Mouse (Mus musculus): ENCODE measurements around the gene Cadm3. TPM values are rescaled to one million over a fixed set of nuclear protein-coding genes. Genes with fewer than 3 reads are reported as not detected.
"Not testable (repeated sequence)": the region's sequence is repeated elsewhere in the genome, so short reads cannot be mapped to it uniquely, and the experiment has no call there.

The Cadm3 gene
- polyA plus RNA-seq, 1 experiment from 2014 or later, result 0.41 TPM

- ATAC-seq (replicated peaks; ENCODE audit: low FRiP score, low read depth), result no peak
Observed at GRCm38 (mm10) chr1:173322249-173322627, 45.3 kb downstream of the Cadm3 start.

DNA sequence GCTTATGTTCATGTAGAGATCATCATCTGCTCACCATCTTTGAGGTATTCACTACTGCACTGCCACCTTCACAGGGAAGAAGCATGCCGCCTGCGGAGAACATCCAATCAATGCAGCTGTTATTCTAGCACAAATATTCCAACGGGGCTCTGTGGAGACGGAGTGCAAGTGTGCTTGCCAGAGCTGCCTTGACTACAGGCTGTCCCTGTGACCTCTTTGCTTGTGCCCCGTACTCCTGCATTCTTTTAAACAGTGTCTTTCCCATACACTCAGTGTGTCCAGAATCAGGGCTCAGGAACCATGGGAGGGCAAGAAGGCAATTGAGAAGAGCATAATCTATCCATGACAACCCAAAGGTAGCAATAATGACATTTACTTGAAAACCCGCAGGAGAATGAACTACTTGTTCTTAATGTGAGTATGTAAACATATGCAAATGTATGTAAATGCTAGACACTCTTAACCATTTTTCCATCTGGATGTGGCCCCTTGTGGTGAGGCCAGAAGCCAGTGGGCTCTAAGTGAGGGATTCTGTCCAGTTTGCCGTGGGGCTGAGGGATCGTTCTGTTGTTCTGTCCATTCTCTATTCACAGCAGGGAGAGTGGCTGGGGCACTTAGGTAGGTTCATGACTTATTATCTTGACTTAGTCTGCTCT is 45.8 kb downstream of the Cadm3 start:
- no peak overlapping the region for H3K4me3 ChIP-seq (replicated peaks; ENCODE audit: low read depth, low read length)
- no peaks in the 10 kb centered on the region for H3K4me1 ChIP-seq (replicated peaks; ENCODE audit: insufficient read depth, low read length)
- no peak overlapping the region for H3K4me2 ChIP-seq (ENCODE audit: low read length)
- no peaks in the 10 kb centered on the region for H3K36me3 ChIP-seq (ENCODE audit: insufficient read depth, low read length)
- no peak for TF ChIP-seq CTCF (IDR thresholded peaks at IDR 0.05; ENCODE audit: low read depth)
- DNase-seq (ENCODE audit: low spot score) (no peak), ATAC-seq (replicated peaks; ENCODE audit: low FRiP score, low read depth) (no peak)
- no peaks in the 10 kb centered on the region for H3K9me3 ChIP-seq (replicated peaks; ENCODE audit: low read length)
- WGBS, result 76% methylated on average over 8 of the region's 8 CpGs
- H3K9ac ChIP-seq (ENCODE audit: low read depth, low read length), result no peak overlapping the region
- H3K27ac ChIP-seq, result no peak overlapping the region
- no peaks in the 10 kb centered on the region for H3K27me3 ChIP-seq (ENCODE audit: insufficient read depth, low read length)

More at GRCm38 (mm10) chr1:173322249-173322627, 45.3 kb downstream of the Cadm3 start:
- Histone ChIP-seq H3K4me3 (replicated peaks; ENCODE audit: low read depth, low read length) (no peak overlapping the region), H3K4me1 (replicated peaks; ENCODE audit: insufficient read depth, low read length) (no peaks in the 10 kb centered on the region), H3K9me3 (replicated peaks; ENCODE audit: low read length) (no peaks in the 10 kb centered on the region), H3K4me2 (ENCODE audit: low read length) (no peak overlapping the region), H3K9ac (ENCODE audit: low read depth, low read length) (no peak overlapping the region), H3K36me3 (ENCODE audit: insufficient read depth, low read length) (no peaks in the 10 kb centered on the region), H3K27ac (no peak overlapping the region), H3K27me3 (ENCODE audit: insufficient read depth, low read length) (no peaks in the 10 kb centered on the region)
- WGBS, result 66% methylated on average over 6 of the region's 6 CpGs
- DNase-seq (ENCODE audit: low spot score), result no peak
- TF ChIP-seq CTCF (IDR thresholded peaks at IDR 0.05; ENCODE audit: low read depth), result no peak

- DNase-seq (ENCODE audit: low spot score), result no peak
- Histone ChIP-seq H3K36me3 (ENCODE audit: insufficient read depth, low read length) (no peaks in the 10 kb centered on the region), H3K4me1 (replicated peaks; ENCODE audit: insufficient read depth, low read length) (no peaks in the 10 kb centered on the region), H3K4me2 (ENCODE audit: low read length) (no peak overlapping the region), H3K27ac (no peak overlapping the region), H3K4me3 (replicated peaks; ENCODE audit: low read depth, low read length) (no peak overlapping the region), H3K27me3 (ENCODE audit: insufficient read depth, low read length) (no peaks in the 10 kb centered on the region), H3K9me3 (replicated peaks; ENCODE audit: low read length) (no peaks in the 10 kb centered on the region), H3K9ac (ENCODE audit: low read depth, low read length) (no peak overlapping the region)
- 90% methylated on average over 2 of the region's 2 CpGs for WGBS
- no peak for ATAC-seq (replicated peaks; ENCODE audit: low FRiP score, low read depth)
- no peak for TF ChIP-seq CTCF (IDR thresholded peaks at IDR 0.05; ENCODE audit: low read depth)
Observed at GRCm38 (mm10) chr1:173317925-173318477, 49.5 kb downstream of the Cadm3 start.

- Histone ChIP-seq H3K27ac (no peak overlapping the region), H3K4me1 (replicated peaks; ENCODE audit: insufficient read depth, low read length) (no peaks in the 10 kb centered on the region), H3K9me3 (replicated peaks; ENCODE audit: low read length) (no peaks in the 10 kb centered on the region), H3K4me3 (replicated peaks; ENCODE audit: low read depth, low read length) (no peak overlapping the region), H3K9ac (ENCODE audit: low read depth, low read length) (no peak overlapping the region), H3K4me2 (ENCODE audit: low read length) (no peak overlapping the region), H3K27me3 (ENCODE audit: insufficient read depth, low read length) (no peaks in the 10 kb centered on the region), H3K36me3 (ENCODE audit: insufficient read depth, low read length) (no peaks in the 10 kb centered on the region)
- 83% methylated on average over 3 of the region's 3 CpGs for WGBS
- no peak for ATAC-seq (replicated peaks; ENCODE audit: low FRiP score, low read depth)
- DNase-seq (ENCODE audit: low spot score), result no peak
- TF ChIP-seq CTCF (IDR thresholded peaks at IDR 0.05; ENCODE audit: low read depth), result no peak
Observed at GRCm38 (mm10) chr1:173315725-173316124, 51.8 kb downstream of the Cadm3 start.

GRCm38 (mm10) chr1:173313535-173314050 is 53.9 kb downstream of the Cadm3 start:
- not testable (repeated sequence) for H3K9ac ChIP-seq (ENCODE audit: low read depth, low read length); H3K4me2 ChIP-seq (ENCODE audit: low read length); H3K27ac ChIP-seq; H3K36me3 ChIP-seq (ENCODE audit: insufficient read depth, low read length); H3K4me3 ChIP-seq (replicated peaks; ENCODE audit: low read depth, low read length); ATAC-seq (replicated peaks; ENCODE audit: low FRiP score, low read depth); H3K9me3 ChIP-seq (replicated peaks; ENCODE audit: low read length); H3K27me3 ChIP-seq (ENCODE audit: insufficient read depth, low read length); DNase-seq (ENCODE audit: low spot score); H3K4me1 ChIP-seq (replicated peaks; ENCODE audit: insufficient read depth, low read length)
- 78% methylated on average over 7 of the region's 7 CpGs for WGBS

DNA sequence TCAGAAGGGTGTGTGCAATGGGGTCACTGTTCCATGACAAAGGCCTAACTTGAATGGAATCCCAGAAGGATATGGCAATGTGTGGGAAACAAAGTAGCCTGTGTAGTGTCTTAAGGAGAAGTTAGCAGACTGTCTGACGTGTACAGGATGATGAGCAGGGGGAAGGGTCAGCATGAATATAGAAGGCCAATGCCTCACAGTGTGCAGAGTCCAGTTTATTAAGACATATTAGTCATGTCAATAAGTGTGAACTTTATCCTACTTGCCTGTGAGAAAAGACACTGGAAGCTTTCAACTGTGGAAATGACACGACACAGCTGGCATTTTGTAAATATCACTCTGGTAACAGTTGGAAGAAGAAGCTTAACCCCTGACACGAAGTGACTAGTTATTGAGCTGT is 64.7 kb downstream of the Cadm3 start:
- not testable (repeated sequence) for H3K4me3 ChIP-seq (replicated peaks; ENCODE audit: low read depth, low read length); ATAC-seq (replicated peaks; ENCODE audit: low FRiP score, low read depth); H3K4me2 ChIP-seq (ENCODE audit: low read length); H3K4me1 ChIP-seq (replicated peaks; ENCODE audit: insufficient read depth, low read length); H3K27me3 ChIP-seq (ENCODE audit: insufficient read depth, low read length); H3K9ac ChIP-seq (ENCODE audit: low read depth, low read length); H3K9me3 ChIP-seq (replicated peaks; ENCODE audit: low read length); H3K27ac ChIP-seq; H3K36me3 ChIP-seq (ENCODE audit: insufficient read depth, low read length); DNase-seq (ENCODE audit: low spot score)
- 34% methylated on average over 3 of the region's 3 CpGs for WGBS

Other genes with a start within 250 kb of the Cadm3 start
- gene Olfr1408, start 230.3 kb downstream of the Cadm3 start, polyA plus RNA-seq (2015; fragmentation: Nextera tagmentation; extraction: Ambion mirVana), result not detected in 2 replicates
- not detected in 2 replicates for gene Olfr1406, start 177.1 kb downstream of the Cadm3 start, polyA plus RNA-seq (2015; fragmentation: Nextera tagmentation; extraction: Ambion mirVana)
- gene Olfr218, start 169.9 kb downstream of the Cadm3 start, polyA plus RNA-seq (2015; fragmentation: Nextera tagmentation; extraction: Ambion mirVana), result not detected in 2 replicates
- not detected in 2 replicates for gene Olfr1404, start 155.3 kb downstream of the Cadm3 start, polyA plus RNA-seq (2015; fragmentation: Nextera tagmentation; extraction: Ambion mirVana)
- gene Fcer1a, start 140.5 kb downstream of the Cadm3 start, polyA plus RNA-seq (2015; fragmentation: Nextera tagmentation; extraction: Ambion mirVana), result not detected in 2 replicates
- gene Olfr418, start 101.7 kb downstream of the Cadm3 start, polyA plus RNA-seq (2015; fragmentation: Nextera tagmentation; extraction: Ambion mirVana), result not detected in 2 replicates
- gene Mptx2, start 89.9 kb downstream of the Cadm3 start, polyA plus RNA-seq (2015; fragmentation: Nextera tagmentation; extraction: Ambion mirVana), result not detected in 2 replicates
- 0.13 and 0.15 TPM in 2 replicates for gene Ackr1, start 33.9 kb downstream of the Cadm3 start, polyA plus RNA-seq (2015; fragmentation: Nextera tagmentation; extraction: Ambion mirVana)
- 2.9 and 3.5 TPM in 2 replicates for gene Aim2, start 16.8 kb downstream of the Cadm3 start, polyA plus RNA-seq (2015; fragmentation: Nextera tagmentation; extraction: Ambion mirVana)
- 0.31 and 0.64 TPM in 2 replicates for gene Ifi206, start 123.3 kb upstream of the Cadm3 start, polyA plus RNA-seq (2015; fragmentation: Nextera tagmentation; extraction: Ambion mirVana)
- gene Ifi214, start 168.3 kb upstream of the Cadm3 start, polyA plus RNA-seq (2015; fragmentation: Nextera tagmentation; extraction: Ambion mirVana), result not detected in 2 replicates
- 0.55 and 0.88 TPM in 2 replicates for gene Ifi213, start 231.6 kb upstream of the Cadm3 start, polyA plus RNA-seq (2015; fragmentation: Nextera tagmentation; extraction: Ambion mirVana)